Mouse (Mus musculus): Measurements from ENCODE around the gene Gm37240.

Gm37240 gene

GRCm38 (mm10) chr3:84615856-84616225 is 1271.5 kb downstream of the Gm37240 start:
- DNase-seq (ENCODE audit: inconsistent ontology term): no peak

- DNase-seq (ENCODE audit: inconsistent ontology term): peak; percentile 43
These were observed 1272.1 kb downstream of the Gm37240 start for GRCm38 (mm10) chr3:84615050-84615855.

- no peak for DNase-seq (ENCODE audit: inconsistent ontology term)
These were observed 1277.1 kb downstream of the Gm37240 start for GRCm38 (mm10) chr3:84610183-84610710.

GRCm38 (mm10) chr3:84603212-84603611 is 1284.1 kb downstream of the Gm37240 start:
- no peak for DNase-seq (ENCODE audit: inconsistent ontology term)

GRCm38 (mm10) chr3:84602759-84603158 is 1284.6 kb downstream of the Gm37240 start:
- DNase-seq (ENCODE audit: inconsistent ontology term): no peak

- no peak for DNase-seq (ENCODE audit: inconsistent ontology term)
These were observed 1285.3 kb downstream of the Gm37240 start for GRCm38 (mm10) chr3:84601870-84602495.

- DNase-seq (ENCODE audit: inconsistent ontology term): no peak
These were observed 1288.6 kb downstream of the Gm37240 start for GRCm38 (mm10) chr3:84598756-84599155.

- DNase-seq (ENCODE audit: inconsistent ontology term): no peak
These were observed 1289.2 kb downstream of the Gm37240 start for GRCm38 (mm10) chr3:84597996-84598734.

GRCm38 (mm10) chr3:84595677-84596234 is 1291.6 kb downstream of the Gm37240 start:
- DNase-seq (ENCODE audit: inconsistent ontology term): no peak

GRCm38 (mm10) chr3:84594894-84595676 is 1292.2 kb downstream of the Gm37240 start:
- DNase-seq (ENCODE audit: inconsistent ontology term): no peak

- no peak for DNase-seq (ENCODE audit: inconsistent ontology term)
These were observed 1294.0 kb downstream of the Gm37240 start, which contains the start of gene Tigd4 for GRCm38 (mm10) chr3:84593274-84593673. TSS of gene Tigd4 (plus strand) at chr3:84593574.

GRCm38 (mm10) chr3:84586736-84587135 is 1300.6 kb downstream of the Gm37240 start:
- DNase-seq (ENCODE audit: inconsistent ontology term): no peak

GRCm38 (mm10) chr3:84582913-84583276 is 1304.4 kb downstream of the Gm37240 start:
- no peak for DNase-seq (ENCODE audit: inconsistent ontology term)

GRCm38 (mm10) chr3:84582023-84582912 is 1305.0 kb downstream of the Gm37240 start, which contains the start of gene Arfip1:
TSS of gene Arfip1 (minus strand) at chr3:84582625.
- DNase-seq (ENCODE audit: inconsistent ontology term): peak; percentile 100

- no peak for DNase-seq (ENCODE audit: inconsistent ontology term)
These were observed 1305.7 kb downstream of the Gm37240 start for GRCm38 (mm10) chr3:84581696-84582022.

GRCm38 (mm10) chr3:84580716-84581115 is 1306.6 kb downstream of the Gm37240 start:
- DNase-seq (ENCODE audit: inconsistent ontology term): no peak

GRCm38 (mm10) chr3:84570501-84570900 is 1316.8 kb downstream of the Gm37240 start:
- no peak for DNase-seq (ENCODE audit: inconsistent ontology term)

- no peak for DNase-seq (ENCODE audit: inconsistent ontology term)
These were observed 1317.7 kb downstream of the Gm37240 start for GRCm38 (mm10) chr3:84569587-84569986.

- no peak for DNase-seq (ENCODE audit: inconsistent ontology term)
These were observed 1318.8 kb downstream of the Gm37240 start for GRCm38 (mm10) chr3:84568540-84568939.

- no peak for DNase-seq (ENCODE audit: inconsistent ontology term)
These were observed 1323.9 kb downstream of the Gm37240 start for GRCm38 (mm10) chr3:84563415-84563814.

All from Muller cell, postnatal 12 days (primary cell).